Mouse (Mus musculus) monocyte, adult 5-6 weeks (primary cell): ENCODE results near the gene Guf1. TPM values are rescaled to one million over a fixed set of nuclear protein-coding genes. Genes with fewer than 3 reads are reported as not detected.
A peak's percentile ranks its signal among the peaks of the same experiment; 100 is the strongest.

ENCODE experiments used
- ATAC-seq: fragments of 153-309, 156-312 bp; replicated peaks from 2 replicates; pipeline ENCODE4 v1.8.0; 2017; ENCODE audit warnings: mild to moderate bottlenecking; ENCODE audit not compliant: low TSS enrichment, insufficient number of reproducible peaks, severe bottlenecking, poor library complexity, low FRiP score
- total RNA-seq: library from RNA; stranded (forward); fragments of 200-1000, 200-491, 200-594 nt; gene quantifications from 3 replicates; pipeline ENCODE4 v1.2.3, GENCODE M21; 2017

Guf1 gene
- 17.9 to 27.7 TPM (median 27.1 TPM) in 3 replicates for total RNA-seq

- ATAC-seq: peak; percentile 94
Measured at GRCm38 (mm10) chr5:69556628-69557403, at the start of gene Guf1. TSS of gene Guf1 (plus strand) at chr5:69556923.

GRCm38 (mm10) chr5:69507045-69507444, 49.7 kb upstream of the Guf1 start:
- no peak for ATAC-seq

- no peak for ATAC-seq
Measured at GRCm38 (mm10) chr5:69511631-69512030, 45.1 kb upstream of the Guf1 start.

GRCm38 (mm10) chr5:69512203-69512602, 44.5 kb upstream of the Guf1 start:
- ATAC-seq: no peak

GRCm38 (mm10) chr5:69520661-69521278, 36.0 kb upstream of the Guf1 start:
- ATAC-seq: no peak; the same call in 1 of the 2 replicates

GRCm38 (mm10) chr5:69522064-69522463, 34.7 kb upstream of the Guf1 start:
- no peak for ATAC-seq

- no peak for ATAC-seq
Measured at GRCm38 (mm10) chr5:69523944-69524343, 32.8 kb upstream of the Guf1 start.

- no peak for ATAC-seq
Measured at GRCm38 (mm10) chr5:69541680-69542079, 15.0 kb upstream of the Guf1 start.

- ATAC-seq: no peak
Measured at GRCm38 (mm10) chr5:69542489-69542888, 14.2 kb upstream of the Guf1 start, which contains the start of gene Yipf7. TSS of gene Yipf7 (minus strand) at chr5:69542648.

GRCm38 (mm10) chr5:69557404-69557935, 747 bp downstream of the Guf1 start:
- ATAC-seq: no peak

GRCm38 (mm10) chr5:69591640-69592461, 35.1 kb downstream of the Guf1 start, which contains the start of gene Gnpda2:
TSS of gene Gnpda2 (minus strand) at chr5:69592340.
- peak; percentile 92 for ATAC-seq

GRCm38 (mm10) chr5:69601027-69601426, 44.3 kb downstream of the Guf1 start:
- no peak for ATAC-seq

GRCm38 (mm10) chr5:69613209-69613796, 56.6 kb downstream of the Guf1 start:
- ATAC-seq: no peak

- ATAC-seq: no peak
Measured at GRCm38 (mm10) chr5:69620899-69621298, 64.2 kb downstream of the Guf1 start.

Other genes with a start within 250 kb of the Guf1 start
- gene Kctd8, start 215.2 kb upstream of the Guf1 start, total RNA-seq: not detected in 3 replicates
- gene Yipf7, start 14.3 kb upstream of the Guf1 start, total RNA-seq: 1.8 TPM in 1 of 3 replicates, not detected in the others
- 21.7 to 28.8 TPM (median 22.9 TPM) in 3 replicates for gene Gnpda2, start 35.4 kb downstream of the Guf1 start, total RNA-seq